Mouse (Mus musculus): Measurements from ENCODE around the gene Rapgefl1. TPM values are rescaled to one million over a fixed set of nuclear protein-coding genes. Genes with fewer than 3 reads are reported as not detected.

Rapgefl1 gene
- polyA plus RNA-seq, 1 experiment from 2014 or later, result 4.4 TPM

DNA sequence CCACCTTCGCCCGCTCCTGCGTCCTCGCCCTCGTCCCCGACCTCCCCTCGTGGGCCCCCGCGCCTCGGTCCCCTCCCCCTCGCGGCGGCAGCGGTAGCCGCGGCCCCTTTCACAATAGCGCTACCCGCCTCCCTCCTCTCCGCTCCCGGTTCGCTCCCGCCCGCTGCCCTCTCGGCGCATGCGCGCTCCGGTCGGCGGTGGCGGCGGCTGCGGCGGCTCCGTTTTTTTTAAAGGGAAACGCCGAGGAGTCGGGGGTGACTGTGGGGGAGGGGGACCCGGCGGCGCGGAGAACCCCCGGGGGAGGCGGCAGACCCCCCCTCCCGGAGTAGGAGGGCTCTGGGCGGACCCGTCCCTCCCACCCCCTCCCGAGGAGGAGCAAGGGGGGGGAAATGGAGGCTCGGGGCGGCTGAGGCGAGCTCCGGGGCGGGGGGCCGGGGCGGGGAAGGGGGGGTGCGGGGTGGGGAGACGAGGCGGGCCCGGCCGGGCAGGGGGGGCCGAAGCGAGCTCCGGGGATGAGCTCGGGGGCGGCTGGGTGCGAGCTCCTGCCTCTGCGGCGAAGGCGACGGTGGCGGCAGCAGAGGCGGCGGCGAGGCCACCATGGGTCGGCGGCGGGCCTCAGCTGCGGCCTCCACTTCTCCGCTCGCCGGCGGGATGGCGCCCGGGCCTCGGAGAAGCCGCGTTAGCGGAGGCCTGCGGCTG, 41.4 kb upstream of the Rapgefl1 start, which contains the start of gene Msl1:
Gene Msl1, plus strand, starts transcription at position 502 of the 699 bp plus-strand sequence.
- H3K4me1 ChIP-seq, result peaks cover 31% of the 10 kb centered on the region
- under 1% methylated on average over 53 of the region's 89 CpGs for WGBS
- ATAC-seq (ENCODE audit: low FRiP score, low read depth), result peak; percentile 71

DNA sequence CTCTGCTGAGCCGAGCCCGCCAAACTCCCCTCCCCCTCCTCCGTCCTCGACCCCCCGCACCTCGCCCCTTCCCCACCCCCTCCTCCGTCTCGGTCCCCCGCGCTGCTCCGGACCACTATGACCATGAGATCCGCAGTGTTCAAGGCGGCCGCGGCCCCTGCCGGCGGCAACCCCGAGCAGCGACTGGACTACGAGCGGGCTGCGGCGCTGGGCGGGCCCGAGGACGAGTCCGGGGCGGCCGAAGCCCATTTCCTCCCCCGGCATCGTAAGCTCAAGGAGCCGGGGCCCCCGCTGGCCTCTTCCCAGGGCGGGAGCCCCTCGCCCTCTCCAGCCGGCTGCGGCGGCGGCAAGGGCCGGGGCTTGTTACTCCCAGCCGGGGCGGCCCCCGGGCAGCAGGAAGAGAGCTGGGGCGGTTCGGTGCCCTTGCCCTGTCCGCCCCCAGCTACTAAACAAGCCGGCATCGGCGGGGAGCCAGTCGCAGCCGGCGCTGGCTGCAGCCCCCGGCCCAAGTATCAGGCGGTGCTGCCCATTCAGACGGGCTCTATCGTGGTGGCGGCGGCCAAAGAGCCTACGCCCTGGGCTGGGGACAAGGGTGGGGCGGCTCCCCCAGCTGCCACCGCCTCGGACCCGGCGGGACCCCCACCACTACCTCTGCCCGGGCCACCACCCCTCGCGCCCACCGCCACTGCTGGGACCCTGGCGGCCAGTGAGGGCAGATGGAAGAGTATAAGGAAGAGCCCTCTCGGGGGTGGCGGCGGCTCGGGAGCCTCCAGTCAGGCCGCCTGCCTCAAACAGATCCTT, 40.7 kb upstream of the Rapgefl1 start:
- Histone ChIP-seq H3K27ac (peak overlapping the region; percentile 100), H3K9me3 (no peaks in the 10 kb centered on the region), H3K4me1 (peaks cover 31% of the 10 kb centered on the region), H3K9ac (peak overlapping the region; percentile 100), H3K36me3 (peaks cover 25% of the 10 kb centered on the region), H3K27me3 (no peaks in the 10 kb centered on the region), H3K4me3 (peak overlapping the region; percentile 100), H3K4me2 (replicated peaks) (peak overlapping the region; percentile 99)
- WGBS, result under 1% methylated on average over 61 of the region's 74 CpGs
- peak; percentile 22; the same call in 1 of the 2 replicates for ATAC-seq (ENCODE audit: low FRiP score, low read depth)

More for the DNA sequence above, 41.4 kb upstream of the Rapgefl1 start, which contains the start of gene Msl1:
- H3K9me3 ChIP-seq, result no peaks in the 10 kb centered on the region
- peak within 1 kb of the TSS; percentile 100 for H3K4me3 ChIP-seq
- peak within 1 kb of the TSS; percentile 99 for H3K4me2 ChIP-seq (replicated peaks)
- H3K27me3 ChIP-seq, result no peaks in the 10 kb centered on the region
- H3K27ac ChIP-seq, result peak within 1 kb of the TSS; percentile 100
- peak within 1 kb of the TSS; percentile 100 for H3K9ac ChIP-seq
- H3K36me3 ChIP-seq, result peaks cover 18% of the 10 kb centered on the region

DNA sequence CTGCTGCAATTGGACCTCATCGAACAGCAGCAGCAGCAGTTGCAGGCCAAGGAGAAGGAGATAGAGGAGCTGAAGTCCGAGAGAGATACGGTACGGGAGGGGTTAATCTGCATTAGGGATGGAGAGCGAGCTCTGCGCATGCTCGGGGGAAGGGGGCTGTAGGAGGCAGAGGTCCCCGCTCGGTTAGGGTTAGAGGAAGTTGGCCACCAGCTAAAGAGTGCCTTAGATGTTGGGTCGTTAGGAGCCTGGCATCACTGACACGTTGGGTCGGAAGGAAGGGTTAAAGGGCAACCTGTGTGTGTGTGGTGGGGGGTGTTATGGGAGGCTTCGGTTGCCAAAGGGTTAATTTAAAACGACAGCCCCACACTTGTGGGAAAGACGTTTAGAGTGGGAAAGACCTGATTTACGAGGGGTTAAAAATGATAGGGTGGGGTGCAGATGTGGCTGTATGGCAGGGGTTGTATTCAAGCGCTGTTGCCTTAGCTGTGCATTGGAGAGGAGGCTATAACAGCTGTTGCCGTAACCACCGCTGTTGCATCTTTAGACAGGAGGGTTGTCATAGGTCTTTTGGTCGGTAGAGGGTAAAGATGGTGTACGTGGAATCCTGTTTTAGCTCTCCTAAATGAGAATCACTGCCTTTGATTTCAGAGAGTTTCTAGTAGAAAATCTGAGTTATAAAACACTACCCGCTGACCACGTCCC, 39.9 kb upstream of the Rapgefl1 start:
- H3K27me3 ChIP-seq, result no peaks in the 10 kb centered on the region
- peak; percentile 41 for ATAC-seq (ENCODE audit: low FRiP score, low read depth)
- H3K27ac ChIP-seq, result peak overlapping the region; percentile 100
- WGBS, result 2% methylated on average over 23 of the region's 23 CpGs
- peaks cover 33% of the 10 kb centered on the region for H3K36me3 ChIP-seq
- H3K4me1 ChIP-seq, result peaks cover 31% of the 10 kb centered on the region
- no peaks in the 10 kb centered on the region for H3K9me3 ChIP-seq
- peak overlapping the region; percentile 100 for H3K4me3 ChIP-seq
- peak overlapping the region; percentile 100 for H3K9ac ChIP-seq
- H3K4me2 ChIP-seq (replicated peaks), result peak overlapping the region; percentile 99

DNA sequence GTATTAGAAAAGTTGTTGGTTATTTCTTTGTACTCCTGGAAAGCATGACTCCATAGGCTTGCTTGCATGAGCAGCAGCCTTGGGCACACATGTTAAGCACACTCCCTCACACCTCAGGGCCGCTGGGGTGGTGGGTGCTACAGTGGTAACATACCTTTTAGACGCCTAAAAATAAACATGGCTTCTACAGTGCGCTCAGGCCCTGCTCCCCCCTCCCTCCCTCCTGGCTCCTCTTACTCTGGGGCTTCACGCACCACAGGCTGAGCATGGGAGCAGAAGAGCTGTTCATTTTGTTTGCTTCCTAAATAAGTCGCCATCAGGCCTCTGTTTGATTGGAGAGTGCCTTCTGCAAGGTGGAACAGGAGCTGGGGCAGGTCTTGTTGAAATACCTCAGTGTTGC, 39.3 kb upstream of the Rapgefl1 start:
- peaks cover 39% of the 10 kb centered on the region for H3K36me3 ChIP-seq
- H3K27me3 ChIP-seq, result no peaks in the 10 kb centered on the region
- WGBS, result 6% methylated on average over 5 of the region's 5 CpGs
- no peak for ATAC-seq (ENCODE audit: low FRiP score, low read depth)
- H3K4me2 ChIP-seq (replicated peaks), result peak overlapping the region; percentile 99
- H3K4me3 ChIP-seq, result peak overlapping the region; percentile 100
- 0 out of 2 replicates have a peak overlapping the region, but pooled peaks have one; percentile 22 for H3K27ac ChIP-seq
- H3K4me1 ChIP-seq, result peaks cover 31% of the 10 kb centered on the region
- no peaks in the 10 kb centered on the region for H3K9me3 ChIP-seq
- H3K9ac ChIP-seq, result peak overlapping the region; percentile 100

DNA sequence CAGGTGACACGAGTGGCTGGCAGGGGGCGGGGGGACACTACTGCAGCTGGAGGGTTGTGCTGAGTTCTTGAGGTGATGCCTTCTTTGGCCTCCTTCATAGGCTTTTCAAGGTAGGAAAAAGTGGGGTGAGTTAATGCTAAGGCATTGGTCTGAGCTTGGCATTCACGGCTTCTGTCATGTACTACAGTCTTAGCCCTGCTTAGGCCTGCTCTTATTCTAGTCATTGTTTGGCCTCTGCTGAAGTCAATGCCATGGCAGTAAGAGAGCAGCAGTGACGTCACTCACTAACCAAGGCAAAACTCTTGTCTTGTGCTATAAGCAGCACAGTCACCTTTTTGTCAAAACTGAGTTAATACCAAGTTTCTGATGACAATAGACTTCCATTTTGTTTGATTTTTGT, 38.7 kb upstream of the Rapgefl1 start:
- Histone ChIP-seq H3K9ac (peak overlapping the region; percentile 100), H3K4me3 (peak overlapping the region; percentile 100), H3K27me3 (no peaks in the 10 kb centered on the region), H3K36me3 (peaks cover 45% of the 10 kb centered on the region), H3K4me1 (peaks cover 31% of the 10 kb centered on the region), H3K4me2 (replicated peaks) (peak overlapping the region; percentile 99), H3K9me3 (no peaks in the 10 kb centered on the region), H3K27ac (no peak overlapping the region)
- no peak for ATAC-seq (ENCODE audit: low FRiP score, low read depth)
- WGBS, result 60% methylated on average over 4 of the region's 4 CpGs

DNA sequence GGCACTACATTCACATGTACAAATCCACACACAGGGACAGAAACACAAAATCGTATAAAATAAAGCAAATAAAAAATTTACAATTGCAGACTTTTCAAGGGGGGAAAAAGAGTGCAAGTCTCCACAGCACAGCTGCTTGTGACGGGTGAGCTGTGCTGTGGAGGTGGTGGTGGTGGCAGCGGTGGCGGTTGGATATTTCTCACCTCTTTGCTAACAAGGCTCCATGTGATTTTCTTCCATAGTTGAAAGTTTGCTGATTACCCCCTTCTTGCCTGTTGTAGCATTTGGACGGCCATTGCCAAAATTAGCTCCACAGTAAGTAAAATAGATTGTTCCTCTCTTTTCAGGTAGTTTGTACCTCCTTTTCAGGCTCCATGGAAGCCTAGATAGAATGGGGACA, 32.0 kb upstream of the Rapgefl1 start, which contains the start of gene Casc3:
Gene Casc3, plus strand, starts transcription at position 301 of the 400 bp plus-strand sequence.
- H3K4me2 ChIP-seq (replicated peaks), result no peak within 1 kb of the TSS
- no peak for ATAC-seq (ENCODE audit: low FRiP score, low read depth)
- H3K9me3 ChIP-seq, result no peaks in the 10 kb centered on the region
- peaks cover 86% of the 10 kb centered on the region for H3K36me3 ChIP-seq
- peaks cover 11% of the 10 kb centered on the region for H3K4me1 ChIP-seq
- H3K4me3 ChIP-seq, result no peak within 1 kb of the TSS
- 86% methylated on average over 5 of the region's 5 CpGs for WGBS
- H3K9ac ChIP-seq, result no peak within 1 kb of the TSS
- no peak within 1 kb of the TSS for H3K27ac ChIP-seq
- no peaks in the 10 kb centered on the region for H3K27me3 ChIP-seq

DNA sequence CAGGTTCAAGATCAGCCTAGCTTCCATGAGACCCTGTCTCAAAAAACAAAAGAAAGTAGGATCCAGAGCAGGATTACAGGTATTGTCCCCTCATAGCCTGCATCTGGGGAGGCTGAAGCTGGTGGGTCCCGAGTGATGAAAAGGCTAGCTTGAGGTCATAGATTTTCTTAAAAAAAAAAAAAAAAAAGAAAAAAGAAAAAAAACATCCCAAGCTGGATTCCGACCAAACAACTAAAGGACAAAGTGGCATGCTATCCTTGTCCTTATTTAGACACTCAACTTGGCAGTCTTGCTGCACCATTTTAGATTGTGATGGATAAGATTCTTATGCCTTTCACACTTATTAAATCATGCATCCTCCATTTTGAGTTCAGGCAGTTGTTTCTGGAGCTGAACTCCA, 28.2 kb upstream of the Rapgefl1 start:
- H3K4me2 ChIP-seq (replicated peaks), result peak overlapping the region; percentile 66
- no peaks in the 10 kb centered on the region for H3K9me3 ChIP-seq
- H3K27me3 ChIP-seq, result no peaks in the 10 kb centered on the region
- WGBS, result 73% methylated on average over 2 of the region's 2 CpGs
- H3K27ac ChIP-seq, result peak overlapping the region; percentile 61; the same call in 1 of the 2 replicates
- H3K36me3 ChIP-seq, result peaks cover 69% of the 10 kb centered on the region
- no peak for ATAC-seq (ENCODE audit: low FRiP score, low read depth)
- peak overlapping the region; percentile 85 for H3K4me3 ChIP-seq
- no peak overlapping the region for H3K9ac ChIP-seq
- H3K4me1 ChIP-seq, result peaks cover 26% of the 10 kb centered on the region

DNA sequence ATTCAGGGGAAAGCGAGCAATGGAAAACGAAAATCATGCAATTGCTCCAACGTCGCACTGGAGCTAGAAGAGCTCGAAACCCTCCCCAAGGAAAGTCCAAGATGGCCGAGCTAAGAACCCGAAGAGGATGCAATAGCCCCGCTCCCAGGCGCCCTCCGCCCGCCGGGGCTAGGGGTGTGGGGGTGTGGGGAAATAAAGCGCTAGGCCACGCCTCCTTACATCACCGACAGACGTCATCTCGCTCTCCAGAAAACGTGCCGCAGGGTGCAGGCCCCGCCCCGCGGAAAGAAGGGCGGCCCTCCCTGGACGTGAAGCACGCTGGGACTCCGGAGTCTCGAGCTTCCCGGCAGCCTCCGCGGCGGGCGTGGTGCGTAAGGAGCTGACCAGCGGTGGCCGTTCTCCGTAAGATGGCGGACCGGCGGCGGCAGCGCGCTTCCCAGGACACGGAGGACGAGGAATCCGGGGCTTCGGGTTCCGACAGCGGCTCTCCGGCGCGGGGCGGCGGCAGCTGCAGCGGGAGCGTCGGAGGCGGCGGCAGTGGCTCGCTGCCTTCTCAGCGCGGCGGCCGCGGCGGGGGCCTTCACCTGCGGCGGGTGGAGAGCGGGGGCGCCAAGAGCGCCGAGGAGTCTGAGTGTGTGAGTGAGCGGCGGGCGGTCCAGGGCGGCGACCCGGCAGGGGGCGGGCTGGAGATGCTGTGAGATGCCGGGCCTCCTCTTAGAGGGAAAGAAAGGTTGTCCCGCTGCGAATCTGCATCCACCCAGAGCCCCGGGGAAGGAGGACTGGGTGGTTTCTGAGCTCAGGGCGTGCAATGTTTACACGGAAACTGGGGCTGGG, 26.9 kb upstream of the Rapgefl1 start:
- Histone ChIP-seq H3K27ac (peak overlapping the region; percentile 98), H3K27me3 (no peaks in the 10 kb centered on the region), H3K4me2 (replicated peaks) (peak overlapping the region; percentile 66), H3K4me3 (peak overlapping the region; percentile 85), H3K9ac (peak overlapping the region; percentile 92), H3K4me1 (peaks cover 26% of the 10 kb centered on the region), H3K9me3 (no peaks in the 10 kb centered on the region), H3K36me3 (peaks cover 69% of the 10 kb centered on the region)
- under 1% methylated on average over 83 of the region's 84 CpGs for WGBS
- peak; percentile 99 for ATAC-seq (ENCODE audit: low FRiP score, low read depth)

DNA sequence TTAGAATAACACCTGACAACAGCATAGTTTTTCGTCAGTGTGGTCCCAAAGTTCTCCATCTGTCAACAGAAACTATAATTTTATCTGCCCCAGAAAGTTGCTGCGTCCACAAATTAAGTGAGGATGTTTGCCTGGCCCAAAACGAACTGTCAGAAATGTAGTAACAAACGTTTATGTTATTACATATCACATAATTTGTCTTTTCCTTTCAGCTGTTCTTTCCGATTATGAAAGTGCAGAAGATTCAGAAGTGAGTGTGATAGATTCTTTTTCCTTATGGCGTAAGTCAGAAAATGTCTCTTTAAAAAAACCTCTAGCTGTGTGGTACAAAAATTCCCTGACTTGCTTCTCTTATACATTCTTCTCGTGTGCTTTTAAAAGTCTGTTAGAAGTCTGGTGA, 25.9 kb upstream of the Rapgefl1 start:
- Histone ChIP-seq H3K36me3 (peaks cover 69% of the 10 kb centered on the region), H3K27me3 (no peaks in the 10 kb centered on the region), H3K9ac (peak overlapping the region; percentile 92), H3K9me3 (no peaks in the 10 kb centered on the region), H3K4me3 (peak overlapping the region; percentile 85), H3K4me1 (peaks cover 26% of the 10 kb centered on the region), H3K4me2 (replicated peaks) (peak overlapping the region; percentile 66), H3K27ac (no peak overlapping the region)
- WGBS, result 61% methylated on average over 7 of the region's 7 CpGs
- no peak for ATAC-seq (ENCODE audit: low FRiP score, low read depth)

DNA sequence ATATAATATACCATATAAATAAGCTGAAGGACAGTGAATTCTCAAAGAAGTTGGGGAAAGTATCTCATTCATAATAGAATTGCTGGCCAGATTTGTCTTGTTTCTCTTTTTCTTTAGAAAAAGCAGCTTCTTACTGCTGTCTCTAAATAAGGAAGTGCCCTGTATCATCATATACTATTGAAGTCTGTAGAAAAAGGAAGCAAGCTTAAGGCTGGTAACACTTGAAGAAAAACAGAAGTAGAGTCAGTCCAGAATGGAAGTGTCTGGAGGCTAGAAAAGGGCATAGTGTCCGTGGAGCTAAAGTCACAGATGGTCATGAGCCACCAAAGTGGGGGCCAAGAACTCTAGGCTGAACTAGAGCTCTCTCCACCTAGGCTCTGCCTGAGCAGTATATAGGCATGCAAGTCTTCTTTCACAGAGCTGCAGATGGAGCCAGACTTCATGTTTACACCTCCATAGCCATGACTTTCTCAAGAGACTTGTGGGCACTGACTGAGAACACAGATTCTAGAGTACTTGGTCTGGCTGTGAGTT, 19.8 kb upstream of the Rapgefl1 start:
- Histone ChIP-seq H3K4me1 (peaks cover under 1% of the 10 kb centered on the region; the same call in 1 of the 2 replicates), H3K4me3 (no peak overlapping the region), H3K27ac (no peak overlapping the region), H3K27me3 (no peaks in the 10 kb centered on the region), H3K36me3 (peaks cover 96% of the 10 kb centered on the region), H3K9me3 (no peaks in the 10 kb centered on the region), H3K4me2 (replicated peaks) (no peak overlapping the region), H3K9ac (no peak overlapping the region)
- WGBS, result 97% methylated on average over 1 of the region's 1 CpGs
- ATAC-seq (ENCODE audit: low FRiP score, low read depth), result no peak

DNA sequence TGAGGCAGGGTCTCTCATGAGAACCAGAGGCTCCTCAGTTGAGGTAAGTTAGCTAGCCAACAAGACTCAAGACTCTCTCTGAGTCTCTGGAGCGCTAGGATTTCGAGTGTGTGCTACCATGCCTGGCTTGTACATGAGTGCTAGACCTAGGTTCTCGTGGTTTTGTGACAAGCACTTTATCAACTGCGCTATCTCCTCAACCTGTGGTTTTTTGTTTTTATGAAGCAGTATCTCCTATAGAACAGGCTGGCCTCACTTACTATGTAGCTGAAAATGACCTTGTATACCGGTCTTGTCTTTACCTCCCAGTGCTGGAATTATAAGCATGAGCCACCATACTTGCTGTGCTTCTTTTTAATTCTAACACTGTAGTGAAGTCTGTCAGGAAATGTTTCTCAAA, 15.6 kb upstream of the Rapgefl1 start:
- no peaks in the 10 kb centered on the region for H3K9me3 ChIP-seq
- no peak overlapping the region for H3K4me3 ChIP-seq
- H3K36me3 ChIP-seq, result peaks cover 99% of the 10 kb centered on the region
- WGBS, result 94% methylated on average over 5 of the region's 5 CpGs
- no peaks in the 10 kb centered on the region for H3K4me1 ChIP-seq
- no peaks in the 10 kb centered on the region for H3K27me3 ChIP-seq
- no peak overlapping the region for H3K27ac ChIP-seq
- H3K4me2 ChIP-seq (replicated peaks), result no peak overlapping the region
- H3K9ac ChIP-seq, result no peak overlapping the region
- ATAC-seq (ENCODE audit: low FRiP score, low read depth), result no peak
